10 mouse cellular contexts compared by ENCODE assay signal in genomic region chr2:102589977-102590376, GRCm38 (mm10). TPM values are rescaled to one million over a fixed set of nuclear protein-coding genes. Genes with fewer than 3 reads are reported as not detected.
DNase-seq lines count a peak whose midpoint lies in the region; ATAC-seq and TF ChIP-seq lines count a peak whose summit lies in the region.
"Had no signal": no experiment of that assay in that cellular context is flagged by ENCODE, and none has a peak within 500 bp of the region (broad histone marks: within the 10 kb centered on the region; RNA-seq: fewer than 3 reads in every experiment).

No protein-coding gene starts in this region.

- no peak for ATAC-seq in embryonic facial prominence, embryonic 14.5 days (ENCODE audit: low read depth)
- ATAC-seq in megakaryocyte-erythroid progenitor cell, adult 5-6 weeks (replicated peaks; ENCODE audit: low FRiP score, low TSS enrichment, poor library complexity, severe bottlenecking), result peak; percentile 82; the same call in 1 of the 2 replicates
- no peak for ATAC-seq in stomach, postnatal 0 days (ENCODE audit: low FRiP score, low TSS enrichment)
- no peak for ATAC-seq in activated CD4-positive, CD25-positive, alpha-beta regulatory T cell, adult 4 months

- TF ChIP-seq CTCF in stomach, postnatal 0 days (IDR thresholded peaks at IDR 0.05; ENCODE audit: low read depth), result peak; percentile 92

- no peak overlapping the region for H3K27ac ChIP-seq in embryonic facial prominence, embryonic 14.5 days (replicated peaks; ENCODE audit: low read depth, low read length)
- H3K27ac ChIP-seq in stomach, postnatal 0 days (replicated peaks), result no peak overlapping the region
- H3K27ac ChIP-seq: embryonic facial prominence, embryonic 15.5 days; limb, embryonic 15.5 days had no signal

- 40% methylated on average over 2 of the region's 2 CpGs for WGBS in embryonic facial prominence, embryonic 14.5 days
- 43% methylated on average over 2 of the region's 2 CpGs for WGBS in stomach, postnatal 0 days

- H3K27me3 ChIP-seq in embryonic facial prominence, embryonic 14.5 days (replicated peaks; ENCODE audit: control insufficient read depth, insufficient read depth, low read length), result no peaks in the 10 kb centered on the region
- no peaks in the 10 kb centered on the region for H3K27me3 ChIP-seq in stomach, postnatal 0 days (ENCODE audit: control insufficient read depth, insufficient read depth, low read length)
- H3K27me3 ChIP-seq: embryonic facial prominence, embryonic 15.5 days; limb, embryonic 15.5 days had no signal

- peak; percentile 41 to 51 for DNase-seq in left cerebral cortex, adult 18-20 months (ENCODE audit: low spot score in 2 of 2)
- DNase-seq in left cerebral cortex, adult 11 months (ENCODE audit: low spot score), result no peak
- peak; percentile 34 for DNase-seq in adipocyte (ENCODE audit: low spot score)
- DNase-seq in embryonic facial prominence, embryonic 14.5 days (ENCODE audit: low spot score), result peak; percentile 56
- peak; percentile 37 for DNase-seq in hindlimb bud, embryonic 11.5 days (ENCODE audit: extremely low spot score, low read depth, low spot score)
- peak; percentile 19 for DNase-seq in stomach, postnatal 0 days (ENCODE audit: low spot score)

- H3K4me1 ChIP-seq in embryonic facial prominence, embryonic 14.5 days (ENCODE audit: control insufficient read depth, insufficient read depth, low read length), result no peaks in the 10 kb centered on the region
- H3K4me1 ChIP-seq in stomach, postnatal 0 days (replicated peaks; ENCODE audit: control insufficient read depth, insufficient read depth), result no peaks in the 10 kb centered on the region
- H3K4me1 ChIP-seq: embryonic facial prominence, embryonic 15.5 days; limb, embryonic 15.5 days had no signal

- no peaks in the 10 kb centered on the region for H3K36me3 ChIP-seq in embryonic facial prominence, embryonic 14.5 days (ENCODE audit: control insufficient read depth, insufficient read depth, low read length)
- H3K36me3 ChIP-seq in stomach, postnatal 0 days (ENCODE audit: control insufficient read depth, insufficient read depth, low read length), result no peaks in the 10 kb centered on the region
- H3K36me3 ChIP-seq: embryonic facial prominence, embryonic 15.5 days; limb, embryonic 15.5 days had no signal

- no peak overlapping the region for H3K4me2 ChIP-seq in embryonic facial prominence, embryonic 14.5 days (ENCODE audit: low read depth, low read length)
- no peak overlapping the region for H3K4me2 ChIP-seq in stomach, postnatal 0 days (replicated peaks; ENCODE audit: low read depth)
- H3K4me2 ChIP-seq: embryonic facial prominence, embryonic 15.5 days; limb, embryonic 15.5 days had no signal

- H3K4me3 ChIP-seq in embryonic facial prominence, embryonic 14.5 days (ENCODE audit: low read depth, low read length), result no peak overlapping the region
- no peak overlapping the region for H3K4me3 ChIP-seq in stomach, postnatal 0 days (ENCODE audit: low read depth, low read length)
- H3K4me3 ChIP-seq: embryonic facial prominence, embryonic 15.5 days; limb, embryonic 15.5 days had no signal

- H3K9me3 ChIP-seq in embryonic facial prominence, embryonic 14.5 days (ENCODE audit: control insufficient read depth, low read length), result no peaks in the 10 kb centered on the region
- H3K9me3 ChIP-seq in stomach, postnatal 0 days (ENCODE audit: control insufficient read depth, low read length), result no peaks in the 10 kb centered on the region
- H3K9me3 ChIP-seq: embryonic facial prominence, embryonic 15.5 days; limb, embryonic 15.5 days had no signal

- H3K9ac ChIP-seq in embryonic facial prominence, embryonic 14.5 days (ENCODE audit: low read depth, low read length), result no peak overlapping the region
- no peak overlapping the region for H3K9ac ChIP-seq in stomach, postnatal 0 days (ENCODE audit: low read length)
- H3K9ac ChIP-seq: embryonic facial prominence, embryonic 15.5 days; limb, embryonic 15.5 days had no signal

- TF ChIP-seq EP300 in stomach, postnatal 0 days (optimal IDR thresholded peaks at IDR 0.05), result no peak

RNA-seq across cellular contexts. Expression of gene Pamr1, which starts 40.2 kb away (rescaled TPM):
- 10 to 100 TPM; 42.7 to 50.1 TPM for total RNA-seq in left cerebral cortex, adult 18-20 months (2021)
- 34.2 and 49.4 TPM in 2 replicates for polyA plus RNA-seq in embryonic facial prominence, embryonic 14.5 days (2014; fragmentation: Nextera tagmentation; extraction: Ambion mirVana)
- total RNA-seq in megakaryocyte-erythroid progenitor cell, adult 5-6 weeks (2014; fragmentation: Nextera tagmentation), result not detected in 2 replicates
- not detected in 2 replicates for total RNA-seq in megakaryocyte-erythroid progenitor cell, adult 5-6 weeks (2017)
- 17.2 and 19.8 TPM in 2 replicates for polyA plus RNA-seq in stomach, postnatal 0 days (2015; fragmentation: Nextera tagmentation; extraction: Ambion mirVana)
- polyA plus RNA-seq in activated CD4-positive, CD25-positive, alpha-beta regulatory T cell, adult 4 months (2017; shearing (Covaris generic)), result not detected

Comparison
In these comparisons a context has a peak if more than half of its experiments do, and no peak if none do; other contexts are left out.
1. RNA of gene Pamr1, which starts 40.2 kb away (polyA plus RNA-seq): 34.2 to 49.4 TPM in embryonic facial prominence, embryonic 14.5 days and 17.2 to 19.8 TPM in stomach, postnatal 0 days; not detected in activated CD4-positive, CD25-positive, alpha-beta regulatory T cell, adult 4 months; every median in the first group is over 10 times any median in the second.